Mouse (Mus musculus) cerebellum, adult (tissue): ENCODE measurements around the gene Sys1.

Experiments used
- ATAC-seq: cut with Nextera tagmentation; 2 replicates; pipeline ENCODE4 v1.9.2; 2017; ENCODE audit warnings: mild to moderate bottlenecking, moderate library complexity, mixed read lengths; ENCODE audit not compliant: insufficient number of reproducible peaks, low FRiP score, low TSS enrichment

Sys1 gene

GRCm38 (mm10) chr2:164521841-164522240 lies 65.1 kb downstream of the Sys1 start:
- ATAC-seq = no peak

GRCm38 (mm10) chr2:164522280-164522679 lies 65.5 kb downstream of the Sys1 start:
- no peak for ATAC-seq

GRCm38 (mm10) chr2:164523301-164523773 lies 66.6 kb downstream of the Sys1 start:
- no peak for ATAC-seq

- no peak for ATAC-seq
Measured at GRCm38 (mm10) chr2:164528557-164528956, 71.8 kb downstream of the Sys1 start.
